Mouse (Mus musculus) stomach, embryonic 14.5 days (tissue): ENCODE measurements around the gene Tfpi. TPM values are rescaled to one million over a fixed set of nuclear protein-coding genes. Genes with fewer than 3 reads are reported as not detected.
"Not testable (repeated sequence)": the region's sequence is repeated elsewhere in the genome, so short reads cannot be mapped to it uniquely, and the experiment has no call there.

Source experiments
- ATAC-seq: fragments of 200-750 bp; cut with Nextera tagmentation; 2 replicates; pipeline ENCODE4 v1.8.0; 2017; ENCODE audit warnings: low read depth, moderate TSS enrichment; ENCODE audit not compliant: insufficient number of reproducible peaks, insufficient read depth, low FRiP score
- H3K27ac ChIP-seq: fragments of 300-500 bp; sonication (generic); 2 replicates; pipeline ENCODE4 v1.5.1; 2014; ENCODE audit warnings: mild to moderate bottlenecking, low read length, moderate library complexity, mixed read lengths
- H3K27me3 ChIP-seq: fragments of 300-500 bp; sonication (generic); 2 replicates; pipeline ENCODE4 v1.6.1; 2014; ENCODE audit warnings: low read length, control low read depth, mixed read lengths; ENCODE audit not compliant: control insufficient read depth, insufficient read depth
- H3K36me3 ChIP-seq: fragments of 300-500 bp; sonication (generic); 2 replicates; pipeline ENCODE4 v1.6.1; 2014; ENCODE audit warnings: mild to moderate bottlenecking, control low read depth, low read length, moderate library complexity, mixed read lengths; ENCODE audit not compliant: control insufficient read depth, insufficient read depth
- H3K4me1 ChIP-seq: fragments of 300-500 bp; sonication (generic); 2 replicates; pipeline ENCODE4 v1.6.1; 2014; ENCODE audit warnings: low read length, control low read depth, mixed read lengths; ENCODE audit not compliant: control insufficient read depth, insufficient read depth
- H3K4me2 ChIP-seq: fragments of 300-500 bp; sonication (generic); replicated peaks from 2 replicates; pipeline ENCODE4 v1.6.1; 2014; ENCODE audit warnings: low read depth, low read length, control low read depth
- H3K4me3 ChIP-seq: fragments of 300-500 bp; sonication (generic); 2 replicates; pipeline ENCODE4 v1.5.1; 2014; ENCODE audit warnings: low read depth, low read length, control low read depth
- H3K9ac ChIP-seq: fragments of 300-500 bp; sonication (generic); replicated peaks from 2 replicates; pipeline ENCODE4 v1.6.1; 2014; ENCODE audit warnings: low read depth, mild to moderate bottlenecking, control low read depth, low read length, moderate library complexity, mixed read lengths
- H3K9me3 ChIP-seq: fragments of 300-500 bp; sonication (generic); 2 replicates; pipeline ENCODE4 v1.6.1; 2016; ENCODE audit warnings: low read depth, low read length, control low read depth; ENCODE audit not compliant: control insufficient read depth
- WGBS: fragments of 180-500 bp; shearing (Covaris S2); extraction: QIAGEN DNeasy Blood & Tissue Kit; methylation state at CpG from one replicate; pipeline ENCODE4 v1.1.7; 2014; 5-methylcytosine and 5-hydroxymethylcytosine counted together
- polyA plus RNA-seq: library from polyadenylated mRNA; unstranded; fragments of >200 nt; fragmentation: Nextera tagmentation; extraction: Ambion mirVana; gene quantifications from 2 replicates; pipeline ENCODE4 v1.2.1, GENCODE M21; 2014

Tfpi gene
- polyA plus RNA-seq, 1 experiment from 2014 or later: 49.4 TPM

- Histone ChIP-seq H3K9me3 (peaks cover 3% of the 10 kb centered on the region; the same call in 1 of the 2 replicates), H3K4me2 (no peak overlapping the region), H3K4me3 (no peak overlapping the region), H3K27me3 (no peaks in the 10 kb centered on the region), H3K36me3 (no peaks in the 10 kb centered on the region), H3K9ac (no peak overlapping the region), H3K27ac (no peak overlapping the region), H3K4me1 (no peaks in the 10 kb centered on the region)
- ATAC-seq: no peak
- 85% methylated on average over 3 of the region's 3 CpGs for WGBS
These were observed 36.7 kb upstream of the Tfpi start for GRCm38 (mm10) chr2:84513281-84513680.

- no peak for ATAC-seq
- Histone ChIP-seq H3K4me1 (no peaks in the 10 kb centered on the region), H3K4me3 (no peak overlapping the region), H3K27me3 (no peaks in the 10 kb centered on the region), H3K4me2 (no peak overlapping the region), H3K9me3 (no peaks in the 10 kb centered on the region), H3K9ac (no peak overlapping the region), H3K27ac (no peak overlapping the region), H3K36me3 (no peaks in the 10 kb centered on the region)
- 64% methylated on average over 2 of the region's 2 CpGs for WGBS
These were observed 34.9 kb upstream of the Tfpi start for GRCm38 (mm10) chr2:84511508-84511907.

DNA sequence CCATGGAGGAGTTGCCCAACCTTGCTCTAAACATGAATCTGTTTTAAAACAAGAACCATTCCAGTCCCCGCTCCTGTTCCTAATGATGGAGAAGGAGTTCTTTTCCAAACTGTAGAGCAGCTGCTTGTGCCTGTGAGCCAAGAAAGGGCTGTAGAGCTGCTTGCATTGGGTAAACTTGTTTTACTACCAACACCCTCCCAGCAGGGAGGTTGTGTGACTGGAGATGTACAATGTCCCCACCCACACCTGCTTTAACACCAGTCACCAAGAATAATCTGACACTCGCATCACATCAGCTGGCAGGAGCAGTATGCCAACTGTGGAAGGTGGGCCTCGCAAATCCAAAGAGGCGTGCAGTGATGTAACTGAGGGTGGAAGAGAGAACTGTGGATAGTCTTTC is 34.5 kb upstream of the Tfpi start:
- WGBS: 91% methylated on average over 4 of the region's 4 CpGs
- ATAC-seq: no peak
- H3K27me3 ChIP-seq: no peaks in the 10 kb centered on the region
- H3K36me3 ChIP-seq: no peaks in the 10 kb centered on the region
- no peaks in the 10 kb centered on the region for H3K4me1 ChIP-seq
- H3K4me3 ChIP-seq: no peak overlapping the region
- H3K4me2 ChIP-seq: no peak overlapping the region
- no peaks in the 10 kb centered on the region for H3K9me3 ChIP-seq
- no peak overlapping the region for H3K27ac ChIP-seq
- H3K9ac ChIP-seq: no peak overlapping the region

DNA sequence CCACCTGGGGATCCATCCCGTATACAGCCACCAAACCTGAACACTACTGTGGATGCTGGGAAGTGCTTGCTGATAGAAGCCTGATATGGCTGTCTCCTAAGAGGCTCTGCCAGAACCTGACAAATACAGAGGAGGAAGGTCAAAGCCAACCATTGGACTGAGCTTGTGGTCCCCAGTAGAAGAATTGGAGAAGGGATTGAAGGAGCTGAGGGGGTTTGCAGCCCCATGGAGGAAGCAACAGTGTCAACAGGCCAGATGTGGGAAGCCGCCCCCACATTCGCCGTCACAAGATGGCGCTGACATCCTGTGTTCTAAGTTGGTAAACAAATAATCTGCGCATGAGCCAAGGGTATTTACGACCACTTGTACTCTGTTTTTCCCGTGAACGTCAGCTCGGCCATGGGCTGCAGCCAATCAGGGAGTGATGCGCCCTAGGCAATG is 28.4 kb upstream of the Tfpi start:
- not testable (repeated sequence) for H3K4me2 ChIP-seq
- 50% methylated on average over 5 of the region's 11 CpGs for WGBS

DNA sequence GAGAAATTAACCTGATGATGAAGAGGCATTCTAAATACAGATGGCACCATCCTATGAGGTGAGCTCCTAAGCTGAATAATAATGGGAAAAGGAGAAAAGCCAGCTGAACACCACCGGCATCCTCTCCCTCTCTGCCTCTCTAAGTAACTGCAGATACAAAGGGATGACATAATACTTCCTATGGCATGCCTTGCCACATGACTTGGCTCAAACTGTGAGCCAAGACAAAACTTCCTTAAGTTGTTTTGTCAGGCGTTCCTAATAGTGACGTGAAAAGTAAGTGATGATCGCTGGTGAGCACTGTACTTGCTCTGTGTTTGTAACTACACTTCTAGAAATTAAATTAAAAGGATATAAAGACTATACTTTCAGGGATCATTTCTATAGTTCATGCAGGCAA is 27.7 kb upstream of the Tfpi start:
- no peak overlapping the region for H3K4me2 ChIP-seq
- no peak for ATAC-seq

More for the DNA sequence above, 28.4 kb upstream of the Tfpi start:
- ATAC-seq: peak; percentile 63; the same call in 1 of the 2 replicates
- not testable (repeated sequence) for H3K27me3 ChIP-seq, H3K27ac ChIP-seq, H3K4me1 ChIP-seq, H3K36me3 ChIP-seq, H3K9ac ChIP-seq, H3K4me3 ChIP-seq, H3K9me3 ChIP-seq

DNA sequence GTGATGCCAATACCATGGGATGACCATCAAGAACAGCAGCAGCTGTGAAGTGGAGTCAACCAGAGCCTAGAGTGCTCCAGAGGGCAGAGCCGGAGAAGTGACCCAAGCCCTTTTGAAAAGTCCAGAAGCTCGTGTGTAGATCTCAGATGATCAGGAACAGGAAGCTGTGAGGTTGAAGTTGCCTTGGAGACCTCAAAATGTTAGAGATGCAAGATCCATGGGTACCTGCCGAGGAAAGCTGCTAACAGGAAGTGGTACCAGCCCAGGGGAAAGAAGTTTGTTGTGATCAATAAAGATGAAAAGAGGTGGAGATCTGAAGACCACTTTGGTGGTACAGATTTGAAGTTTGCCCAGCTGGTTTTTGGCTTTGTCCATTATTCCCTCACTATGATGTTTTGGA is 22.3 kb upstream of the Tfpi start:
- Histone ChIP-seq H3K4me1 (no peaks in the 10 kb centered on the region), H3K36me3 (no peaks in the 10 kb centered on the region), H3K4me3 (no peak overlapping the region), H3K4me2 (no peak overlapping the region), H3K27ac (no peak overlapping the region), H3K27me3 (no peaks in the 10 kb centered on the region), H3K9ac (no peak overlapping the region), H3K9me3 (no peaks in the 10 kb centered on the region)
- 65% methylated on average over 3 of the region's 3 CpGs for WGBS
- ATAC-seq: no peak

More for the DNA sequence above, 27.7 kb upstream of the Tfpi start:
- H3K27me3 ChIP-seq: no peaks in the 10 kb centered on the region
- no peak overlapping the region for H3K4me3 ChIP-seq
- H3K36me3 ChIP-seq: no peaks in the 10 kb centered on the region
- no peaks in the 10 kb centered on the region for H3K4me1 ChIP-seq
- H3K27ac ChIP-seq: no peak overlapping the region
- H3K9me3 ChIP-seq: no peaks in the 10 kb centered on the region
- WGBS: 78% methylated on average over 4 of the region's 4 CpGs
- H3K9ac ChIP-seq: no peak overlapping the region

- no peak for ATAC-seq
- no peaks in the 10 kb centered on the region for H3K36me3 ChIP-seq
- no peak overlapping the region for H3K4me3 ChIP-seq
- 75% methylated on average over 3 of the region's 3 CpGs for WGBS
- no peak overlapping the region for H3K27ac ChIP-seq
- H3K9me3 ChIP-seq: no peaks in the 10 kb centered on the region
- H3K4me1 ChIP-seq: no peaks in the 10 kb centered on the region
- H3K9ac ChIP-seq: no peak overlapping the region
- H3K27me3 ChIP-seq: no peaks in the 10 kb centered on the region
- H3K4me2 ChIP-seq: no peak overlapping the region
These were observed 18.5 kb upstream of the Tfpi start for GRCm38 (mm10) chr2:84495108-84495507.

GRCm38 (mm10) chr2:84493626-84494025 is 17.1 kb upstream of the Tfpi start:
- Histone ChIP-seq H3K27ac (no peak overlapping the region), H3K4me2 (no peak overlapping the region), H3K27me3 (no peaks in the 10 kb centered on the region), H3K9me3 (no peaks in the 10 kb centered on the region), H3K36me3 (no peaks in the 10 kb centered on the region), H3K4me1 (no peaks in the 10 kb centered on the region), H3K4me3 (no peak overlapping the region), H3K9ac (no peak overlapping the region)
- ATAC-seq: no peak
- WGBS: 93% methylated on average over 2 of the region's 2 CpGs

GRCm38 (mm10) chr2:84491715-84492114 is 15.1 kb upstream of the Tfpi start:
- ATAC-seq: no peak
- Histone ChIP-seq H3K4me1 (no peaks in the 10 kb centered on the region), H3K4me2 (no peak overlapping the region), H3K4me3 (no peak overlapping the region), H3K27me3 (no peaks in the 10 kb centered on the region), H3K36me3 (no peaks in the 10 kb centered on the region), H3K9ac (no peak overlapping the region), H3K9me3 (no peaks in the 10 kb centered on the region), H3K27ac (no peak overlapping the region)
- 85% methylated on average over 1 of the region's 1 CpGs for WGBS
